Mouse (Mus musculus) forebrain, embryonic 16.5 days (tissue): ENCODE measurements around the gene Pgbd5. TPM values are rescaled to one million over a fixed set of nuclear protein-coding genes. Genes with fewer than 3 reads are reported as not detected.

Source experiments
- ATAC-seq: fragments of 200-750 bp; cut with Nextera tagmentation; 2 replicates; pipeline ENCODE4 v1.8.0; 2017; ENCODE audit warnings: mild to moderate bottlenecking, moderate library complexity
- H3K27ac ChIP-seq: fragments of 300-500 bp; sonication (generic); 2 replicates; pipeline ENCODE4 v1.5.1; 2014; ENCODE audit warnings: low read length, control low read depth
- H3K27me3 ChIP-seq: fragments of 300-500 bp; sonication (generic); replicated peaks from 2 replicates; pipeline ENCODE4 v1.6.1; 2014; ENCODE audit warnings: low read length; ENCODE audit not compliant: control insufficient read depth, insufficient read depth
- H3K36me3 ChIP-seq: fragments of 300-500 bp; sonication (generic); 2 replicates; pipeline ENCODE4 v1.6.1; 2014; ENCODE audit not compliant: control insufficient read depth, insufficient read depth
- H3K4me1 ChIP-seq: fragments of 300-500 bp; sonication (generic); replicated peaks from 2 replicates; pipeline ENCODE4 v1.6.1; 2014; ENCODE audit warnings: low read length; ENCODE audit not compliant: control insufficient read depth, insufficient read depth
- H3K4me2 ChIP-seq: fragments of 300-500 bp; sonication (generic); 2 replicates; pipeline ENCODE4 v1.6.1; 2014; ENCODE audit warnings: mild to moderate bottlenecking, low read length, control low read depth
- H3K4me3 ChIP-seq: fragments of 300-500 bp; sonication (generic); replicated peaks from 2 replicates; pipeline ENCODE4 v1.5.1; 2014; ENCODE audit warnings: mild to moderate bottlenecking, low read length, control low read depth
- H3K9ac ChIP-seq: fragments of 300-500 bp; sonication (generic); replicated peaks from 2 replicates; pipeline ENCODE4 v1.6.1; 2014; ENCODE audit warnings: low read depth, low read length, control low read depth
- H3K9me3 ChIP-seq: fragments of 300-500 bp; sonication (generic); 2 replicates; pipeline ENCODE4 v1.6.1; 2016; ENCODE audit warnings: low read length; ENCODE audit not compliant: control insufficient read depth
- WGBS: fragments of 180-500 bp; shearing (Covaris S2); extraction: QIAGEN DNeasy Blood & Tissue Kit; methylation state at CpG from one replicate; pipeline ENCODE4 v1.1.7; 2014; 5-methylcytosine and 5-hydroxymethylcytosine counted together
- polyA plus RNA-seq: library from polyadenylated mRNA; unstranded; fragments of >200 nt; fragmentation: Nextera tagmentation; extraction: Ambion mirVana; gene quantifications from 2 replicates; pipeline ENCODE4 v1.2.1, GENCODE M21; 2015

Gene Pgbd5
- polyA plus RNA-seq, 1 experiment from 2014 or later: 10.7 TPM

- no peaks in the 10 kb centered on the region for H3K36me3 ChIP-seq
- H3K27ac ChIP-seq: no peak overlapping the region
- no peaks in the 10 kb centered on the region for H3K9me3 ChIP-seq
- 85% methylated on average over 9 of the region's 9 CpGs for WGBS
- no peaks in the 10 kb centered on the region for H3K27me3 ChIP-seq
- H3K9ac ChIP-seq: no peak overlapping the region
- no peak overlapping the region for H3K4me3 ChIP-seq
- peaks cover 3% of the 10 kb centered on the region; the same call in 1 of the 2 replicates for H3K4me1 ChIP-seq
- H3K4me2 ChIP-seq: no peak overlapping the region
- ATAC-seq: no peak
These were observed 22.7 kb upstream of the Pgbd5 start for GRCm38 (mm10) chr8:124462192-124462591.

GRCm38 (mm10) chr8:124461103-124461502 is 21.6 kb upstream of the Pgbd5 start:
- Histone ChIP-seq H3K4me2 (no peak overlapping the region), H3K9ac (no peak overlapping the region), H3K4me1 (peaks cover 3% of the 10 kb centered on the region; the same call in 1 of the 2 replicates), H3K36me3 (no peaks in the 10 kb centered on the region), H3K27ac (no peak overlapping the region), H3K9me3 (no peaks in the 10 kb centered on the region), H3K4me3 (no peak overlapping the region), H3K27me3 (no peaks in the 10 kb centered on the region)
- WGBS: 19% methylated on average over 10 of the region's 10 CpGs
- ATAC-seq: no peak

- Histone ChIP-seq H3K4me3 (no peak overlapping the region), H3K9ac (no peak overlapping the region), H3K27ac (no peak overlapping the region), H3K9me3 (no peaks in the 10 kb centered on the region), H3K4me2 (no peak overlapping the region), H3K36me3 (no peaks in the 10 kb centered on the region), H3K4me1 (peaks cover 3% of the 10 kb centered on the region; the same call in 1 of the 2 replicates), H3K27me3 (no peaks in the 10 kb centered on the region)
- ATAC-seq: no peak
- WGBS: 69% methylated on average over 4 of the region's 4 CpGs
These were observed 21.2 kb upstream of the Pgbd5 start for GRCm38 (mm10) chr8:124460660-124461059.

GRCm38 (mm10) chr8:124459627-124460026 is 20.2 kb upstream of the Pgbd5 start:
- Histone ChIP-seq H3K27ac (no peak overlapping the region), H3K4me1 (peaks cover 3% of the 10 kb centered on the region; the same call in 1 of the 2 replicates), H3K9ac (no peak overlapping the region), H3K27me3 (no peaks in the 10 kb centered on the region), H3K4me3 (no peak overlapping the region), H3K4me2 (no peak overlapping the region), H3K9me3 (no peaks in the 10 kb centered on the region), H3K36me3 (no peaks in the 10 kb centered on the region)
- no peak for ATAC-seq
- 44% methylated on average over 12 of the region's 12 CpGs for WGBS

GRCm38 (mm10) chr8:124455359-124455758 is 15.9 kb upstream of the Pgbd5 start:
- 51% methylated on average over 3 of the region's 3 CpGs for WGBS
- Histone ChIP-seq H3K9ac (no peak overlapping the region), H3K4me3 (no peak overlapping the region), H3K27me3 (no peaks in the 10 kb centered on the region), H3K36me3 (no peaks in the 10 kb centered on the region), H3K27ac (no peak overlapping the region), H3K4me1 (no peaks in the 10 kb centered on the region), H3K4me2 (no peak overlapping the region), H3K9me3 (no peaks in the 10 kb centered on the region; the same call in 1 of the 2 replicates)
- no peak for ATAC-seq

GRCm38 (mm10) chr8:124450192-124450895 is 10.9 kb upstream of the Pgbd5 start:
- 83% methylated on average over 8 of the region's 8 CpGs for WGBS

GRCm38 (mm10) chr8:124448962-124449670 is 9.7 kb upstream of the Pgbd5 start:
- H3K27ac ChIP-seq: no peak overlapping the region
- ATAC-seq: no peak

More at GRCm38 (mm10) chr8:124450192-124450895, 10.9 kb upstream of the Pgbd5 start:
- Histone ChIP-seq H3K4me2 (no peak overlapping the region), H3K4me1 (no peaks in the 10 kb centered on the region), H3K36me3 (no peaks in the 10 kb centered on the region), H3K9ac (no peak overlapping the region), H3K27ac (no peak overlapping the region), H3K9me3 (no peaks in the 10 kb centered on the region; the same call in 1 of the 2 replicates), H3K4me3 (no peak overlapping the region), H3K27me3 (no peaks in the 10 kb centered on the region)
- no peak for ATAC-seq

GRCm38 (mm10) chr8:124436741-124437140 is 2.7 kb downstream of the Pgbd5 start:
- Histone ChIP-seq H3K4me3 (no peak overlapping the region), H3K27me3 (0 out of 2 replicates have a peak, but pooled peaks cover 2% of the 10 kb centered on the region), H3K9ac (no peak overlapping the region), H3K4me2 (no peak overlapping the region), H3K27ac (no peak overlapping the region), H3K36me3 (no peaks in the 10 kb centered on the region), H3K9me3 (no peaks in the 10 kb centered on the region), H3K4me1 (peaks cover 18% of the 10 kb centered on the region)
- 10% methylated on average over 4 of the region's 4 CpGs for WGBS
- ATAC-seq: no peak

More at GRCm38 (mm10) chr8:124448962-124449670, 9.7 kb upstream of the Pgbd5 start:
- no peaks in the 10 kb centered on the region; the same call in 1 of the 2 replicates for H3K9me3 ChIP-seq
- WGBS: 32% methylated on average over 10 of the region's 10 CpGs
- H3K4me2 ChIP-seq: no peak overlapping the region
- no peak overlapping the region for H3K4me3 ChIP-seq
- H3K4me1 ChIP-seq: no peaks in the 10 kb centered on the region
- no peaks in the 10 kb centered on the region for H3K27me3 ChIP-seq
- no peaks in the 10 kb centered on the region for H3K36me3 ChIP-seq
- no peak overlapping the region for H3K9ac ChIP-seq

GRCm38 (mm10) chr8:124435707-124436243 is 3.7 kb downstream of the Pgbd5 start:
- Histone ChIP-seq H3K9ac (no peak overlapping the region), H3K4me1 (peaks cover 28% of the 10 kb centered on the region), H3K4me2 (no peak overlapping the region), H3K9me3 (no peaks in the 10 kb centered on the region), H3K36me3 (no peaks in the 10 kb centered on the region), H3K4me3 (no peak overlapping the region), H3K27ac (no peak overlapping the region), H3K27me3 (0 out of 2 replicates have a peak, but pooled peaks cover 2% of the 10 kb centered on the region)
- 58% methylated on average over 10 of the region's 10 CpGs for WGBS
- no peak for ATAC-seq
